Mouse (Mus musculus) limb, embryonic 14.5 days (tissue): ENCODE results near the gene Serinc1. TPM values are rescaled to one million over a fixed set of nuclear protein-coding genes. Genes with fewer than 3 reads are reported as not detected.
A peak's percentile ranks its signal among the peaks of the same experiment; 100 is the strongest.

ENCODE experiments used
- ATAC-seq: fragments of 200-750 bp; cut with Nextera tagmentation; 2 replicates; pipeline ENCODE4 v1.8.0; 2017; ENCODE audit warnings: low read depth, moderate number of reproducible peaks, moderate TSS enrichment; ENCODE audit not compliant: low FRiP score
- DNase-seq: peaks from one replicate; pipeline ENCODE4 v3.0.0-alpha.2; 2015; ENCODE audit warnings: low spot score
- H3K27ac ChIP-seq: fragments of 300-500 bp; sonication (generic); replicated peaks from 2 replicates; pipeline ENCODE4 v1.5.1; 2014; ENCODE audit warnings: low read depth, mild to moderate bottlenecking, low read length, moderate library complexity, mixed read lengths
- H3K27me3 ChIP-seq: fragments of 300-500 bp; sonication (generic); 2 replicates; pipeline ENCODE4 v1.6.1; 2014; ENCODE audit warnings: low read length, mixed read lengths; ENCODE audit not compliant: control insufficient read depth, insufficient read depth
- H3K36me3 ChIP-seq: fragments of 300-500 bp; sonication (generic); 2 replicates; pipeline ENCODE4 v1.6.1; 2014; ENCODE audit warnings: mild to moderate bottlenecking, low read length, moderate library complexity, mixed read lengths; ENCODE audit not compliant: control insufficient read depth, insufficient read depth
- H3K4me1 ChIP-seq: fragments of 300-500 bp; sonication (generic); 2 replicates; pipeline ENCODE4 v1.6.1; 2014; ENCODE audit warnings: antibody characterized with exemption, low read length, mixed read lengths; ENCODE audit not compliant: control insufficient read depth, insufficient read depth
- H3K4me2 ChIP-seq: fragments of 300-500 bp; sonication (generic); replicated peaks from 2 replicates; pipeline ENCODE4 v1.6.1; 2014; ENCODE audit warnings: low read depth, mild to moderate bottlenecking, low read length, moderate library complexity; ENCODE audit not compliant: severe bottlenecking
- H3K4me3 ChIP-seq: fragments of 300-500 bp; sonication (generic); replicated peaks from 2 replicates; pipeline ENCODE4 v1.5.1; 2014; ENCODE audit warnings: low read length
- H3K9ac ChIP-seq: fragments of 300-500 bp; sonication (generic); 2 replicates; pipeline ENCODE4 v1.6.1; 2014; ENCODE audit warnings: mild to moderate bottlenecking, low read depth, low read length, moderate library complexity; ENCODE audit not compliant: severe bottlenecking
- H3K9me3 ChIP-seq: fragments of 300-500 bp; sonication (generic); 2 replicates; pipeline ENCODE4 v1.6.1; 2016; ENCODE audit warnings: low read length; ENCODE audit not compliant: control insufficient read depth
- POLR2A ChIP-seq: fragments of 200-500 bp; IDR thresholded peaks from 2 replicates; pipeline ENCODE4 v1.8.0; 2012; ENCODE audit warnings: inconsistent platforms, mild to moderate bottlenecking, moderate library complexity, borderline replicate concordance; ENCODE audit not compliant: insufficient read depth, insufficient read length; ENCODE audit errors: extremely low read depth
- WGBS: fragments of 180-500 bp; shearing (Covaris S2); extraction: QIAGEN DNeasy Blood & Tissue Kit; methylation state at CpG from one replicate; pipeline ENCODE4 v1.1.7; 2014; 5-methylcytosine and 5-hydroxymethylcytosine counted together
- polyA plus RNA-seq, 2 experiments: library from polyadenylated mRNA; depleted of rRNA in 1 of 2; stranded (reverse) in 1 of 2; unstranded in 1 of 2; fragments of >200 nt; fragmentation: Nextera tagmentation in 1 of 2; extraction: Ambion mirVana in 1 of 2; gene quantifications; 2 replicates each; pipeline versions ENCODE4 v1.2.1 to v1.2.3; 2012 to 2014

Serinc1 gene
- polyA plus RNA-seq, 2 experiments = 114 to 160 TPM

- ATAC-seq = no peak
- Histone ChIP-seq H3K4me1 (peaks cover 14% of the 10 kb centered on the region), H3K27me3 (no peaks in the 10 kb centered on the region), H3K36me3 (peaks cover 14% of the 10 kb centered on the region), H3K9ac (0 out of 2 replicates have a peak overlapping the region, but pooled peaks have one; percentile 94), H3K4me3 (peak overlapping the region; percentile 94), H3K9me3 (no peaks in the 10 kb centered on the region), H3K4me2 (peak overlapping the region; percentile 70), H3K27ac (no peak overlapping the region)
- TF ChIP-seq POLR2A = no peak
- 56% methylated on average over 2 of the region's 2 CpGs for WGBS
- DNase-seq = no peak
Observed at GRCm38 (mm10) chr10:57531076-57531475, 1.3 kb downstream of the Serinc1 start.

DNA sequence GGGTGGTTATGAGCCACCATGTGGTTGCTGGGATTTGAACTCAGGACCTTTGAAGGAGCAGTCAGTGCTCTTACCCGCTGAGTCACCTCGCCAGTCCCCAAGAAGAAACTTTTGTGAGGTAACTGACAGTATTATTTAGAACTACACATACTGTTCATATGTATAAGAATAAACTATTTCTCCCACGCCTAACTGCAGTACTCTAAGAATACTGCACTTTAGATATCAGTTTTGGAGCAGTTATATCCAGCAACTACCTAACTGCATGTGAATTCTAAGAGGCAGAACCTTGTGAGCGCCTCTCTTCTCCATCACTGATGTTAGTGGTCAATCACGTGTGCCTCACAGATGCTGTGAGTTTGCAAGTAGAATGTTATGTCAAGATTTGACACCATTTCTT lies 5.9 kb downstream of the Serinc1 start:
- Histone ChIP-seq H3K4me2 (no peak overlapping the region), H3K27me3 (no peaks in the 10 kb centered on the region), H3K9me3 (peaks cover 7% of the 10 kb centered on the region), H3K36me3 (peaks cover 51% of the 10 kb centered on the region), H3K4me1 (peaks cover 14% of the 10 kb centered on the region), H3K4me3 (no peak overlapping the region), H3K27ac (no peak overlapping the region), H3K9ac (no peak overlapping the region)
- TF ChIP-seq POLR2A = no peak
- DNase-seq (no peak), ATAC-seq (no peak)
- WGBS = 98% methylated on average over 5 of the region's 5 CpGs

DNA sequence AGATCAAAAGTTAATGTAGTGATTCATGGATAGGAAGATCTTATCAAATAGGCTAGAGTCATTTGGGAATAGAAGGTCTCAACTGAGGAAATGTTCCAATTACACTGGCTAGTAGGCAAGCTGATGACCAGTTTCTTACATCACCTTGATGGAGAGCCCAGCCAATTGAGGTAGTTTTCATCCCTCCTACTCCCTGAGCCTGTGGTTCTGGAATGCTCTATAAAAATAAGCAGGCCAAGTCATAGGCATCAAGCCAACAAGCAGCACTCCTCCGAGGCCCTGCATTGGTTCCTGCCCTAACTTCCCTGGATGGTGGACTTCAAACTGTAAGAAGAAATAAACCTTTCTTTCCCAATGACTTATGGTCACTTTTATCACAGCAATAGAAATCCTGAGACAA lies 17.1 kb downstream of the Serinc1 start:
- ATAC-seq (no peak), DNase-seq (peak; percentile 8)
- H3K27me3 ChIP-seq = no peaks in the 10 kb centered on the region
- no peak overlapping the region for H3K4me3 ChIP-seq
- no peak overlapping the region for H3K27ac ChIP-seq
- TF ChIP-seq POLR2A = no peak
- no peaks in the 10 kb centered on the region for H3K4me1 ChIP-seq
- WGBS = 54% methylated on average over 1 of the region's 1 CpGs
- peaks cover 77% of the 10 kb centered on the region for H3K36me3 ChIP-seq
- H3K9me3 ChIP-seq = no peaks in the 10 kb centered on the region
- H3K4me2 ChIP-seq = no peak overlapping the region
- H3K9ac ChIP-seq = no peak overlapping the region

DNA sequence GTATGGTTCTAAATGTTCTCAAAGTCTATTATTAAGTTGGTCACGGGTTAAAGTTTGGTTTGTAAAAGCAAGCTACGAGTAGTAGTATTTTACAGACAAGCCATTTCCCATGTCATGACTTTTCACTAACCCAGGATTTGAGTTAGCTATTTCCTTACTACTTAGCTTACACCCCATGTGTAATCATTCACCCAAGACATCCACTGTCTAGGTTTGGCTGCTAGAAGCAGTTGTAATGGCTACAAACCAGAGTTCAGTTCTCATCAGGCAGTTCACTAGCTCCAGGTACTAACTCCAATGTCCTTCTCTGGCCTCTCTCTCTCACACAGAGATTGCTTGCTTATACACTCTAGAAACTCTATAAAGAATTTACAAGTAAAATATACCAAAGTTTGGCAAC lies 17.7 kb downstream of the Serinc1 start:
- Histone ChIP-seq H3K36me3 (peaks cover 73% of the 10 kb centered on the region), H3K27me3 (no peaks in the 10 kb centered on the region), H3K4me1 (no peaks in the 10 kb centered on the region), H3K27ac (no peak overlapping the region), H3K4me3 (no peak overlapping the region), H3K4me2 (no peak overlapping the region), H3K9ac (no peak overlapping the region), H3K9me3 (no peaks in the 10 kb centered on the region)
- ATAC-seq = no peak
- WGBS = 91% methylated on average over 2 of the region's 2 CpGs
- TF ChIP-seq POLR2A = no peak
- DNase-seq = no peak

- no peak overlapping the region for H3K4me2 ChIP-seq
- WGBS = 76% methylated on average over 9 of the region's 9 CpGs
- H3K9ac ChIP-seq = no peak overlapping the region
- H3K27ac ChIP-seq = no peak overlapping the region
- peaks cover 27% of the 10 kb centered on the region for H3K36me3 ChIP-seq
- DNase-seq (no peak), ATAC-seq (no peak)
- no peaks in the 10 kb centered on the region for H3K4me1 ChIP-seq
- H3K4me3 ChIP-seq = no peak overlapping the region
- no peaks in the 10 kb centered on the region for H3K27me3 ChIP-seq
- no peak for TF ChIP-seq POLR2A
- H3K9me3 ChIP-seq = no peaks in the 10 kb centered on the region
Observed at GRCm38 (mm10) chr10:57499414-57500156, 32.7 kb downstream of the Serinc1 start.
